Mouse (Mus musculus): ENCODE results near the gene Dvl2.

DNA sequence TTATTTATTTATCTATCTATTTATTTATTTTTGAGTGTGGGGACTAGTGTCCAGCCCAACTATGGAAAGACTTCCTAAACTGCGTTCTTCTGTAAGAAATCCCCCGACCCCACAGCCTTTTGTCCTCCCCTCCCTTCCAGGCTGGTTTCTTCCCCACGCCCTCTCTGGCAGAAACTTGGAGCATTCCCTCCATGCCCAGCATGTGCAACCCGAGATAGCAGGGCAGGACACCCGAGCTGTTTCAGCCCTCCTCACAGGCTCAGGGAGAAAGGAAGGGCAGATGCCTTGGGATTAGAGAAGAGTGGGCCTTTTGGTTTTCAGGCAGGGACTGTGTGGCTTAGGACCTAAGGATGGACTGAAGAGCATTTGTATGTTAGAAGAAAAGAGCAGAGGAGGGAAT is 17.5 kb upstream of the Dvl2 start:
- TF ChIP-seq CTCF (IDR thresholded peaks at IDR 0.05; ENCODE audit: low read depth, low read length) (no peak), GATA1 (IDR thresholded peaks at IDR 0.05; ENCODE audit: borderline replicate concordance, low read length) (no peak), POLR2AphosphoS5 (IDR thresholded peaks at IDR 0.05; ENCODE audit: insufficient replicate concordance, low read depth, low read length) (no peak), TAL1 (conservative IDR thresholded peaks at IDR 0.05; ENCODE audit: low read depth, low read length) (no peak)

Data from G1E (cell line).